Mouse (Mus musculus) liver, embryonic 14.5 days (tissue): Measurements from ENCODE around the gene Abhd8.

Experiments used
- CTCF ChIP-seq: IDR thresholded peaks from 2 replicates; pipeline ENCODE4 v1.5.1; 2016; ENCODE audit warnings: antibody characterized with exemption, low read depth, control low read depth
- EP300 ChIP-seq: IDR thresholded peaks from 2 replicates; pipeline ENCODE4 v1.6.1; 2016; ENCODE audit warnings: antibody characterized with exemption, low read depth

DNA sequence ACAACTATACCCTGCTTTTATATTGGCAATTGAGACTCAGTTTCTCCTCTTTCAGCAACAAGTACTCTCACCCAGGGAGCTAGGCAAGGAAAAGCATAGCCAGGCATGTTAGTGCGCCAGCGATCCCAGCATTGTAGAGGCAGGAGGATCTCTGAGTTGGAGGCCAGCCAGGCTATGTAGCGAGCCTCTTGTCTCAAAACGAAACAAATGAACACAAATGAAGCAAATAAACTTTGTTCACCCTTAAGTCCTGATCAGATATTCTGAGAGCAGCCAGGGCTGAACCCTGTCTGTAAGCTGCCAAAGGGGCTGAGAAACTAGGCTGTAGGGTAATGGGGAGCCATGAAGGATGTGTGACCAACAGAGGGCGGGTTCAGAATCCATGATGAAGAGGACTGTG is 32.4 kb upstream of the Abhd8 start:
- TF ChIP-seq CTCF (no peak), EP300 (no peak)
